Mouse (Mus musculus): ENCODE measurements around the gene Grik4. TPM values are rescaled to one million over a fixed set of nuclear protein-coding genes. Genes with fewer than 3 reads are reported as not detected.
A peak's percentile ranks its signal among the peaks of the same experiment; 100 is the strongest.

Grik4 gene
- total RNA-seq, 2 experiments from 2014 or later = 0.72 TPM; not detected in 1

GRCm38 (mm10) chr9:42908657-42909313 lies 35.5 kb downstream of the Grik4 start:
- ATAC-seq (replicated peaks; ENCODE audit: poor library complexity, severe bottlenecking) = no peak; the same call in 1 of the 2 replicates

DNA sequence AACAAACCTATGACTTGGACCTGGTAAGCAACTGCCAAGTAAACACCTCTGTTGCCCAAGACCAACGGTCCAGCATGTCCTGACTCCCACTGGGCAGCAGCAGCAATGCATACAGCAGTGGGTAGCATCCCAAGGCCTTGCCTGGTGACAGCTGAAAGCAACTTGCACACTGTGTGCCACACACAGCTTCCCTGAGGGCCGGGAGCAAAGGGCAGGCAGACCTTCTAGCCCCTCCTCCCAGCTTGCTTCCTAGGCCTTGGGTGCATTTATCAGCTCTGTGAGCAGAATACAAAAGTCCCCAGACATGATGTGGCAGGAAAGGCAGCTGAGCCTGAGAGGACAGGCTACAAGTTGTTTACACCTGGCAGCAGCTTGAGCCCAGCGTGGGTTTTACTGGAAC lies 37.3 kb downstream of the Grik4 start:
- ATAC-seq (replicated peaks; ENCODE audit: poor library complexity, severe bottlenecking) = no peak

GRCm38 (mm10) chr9:42898091-42898591 lies 46.2 kb downstream of the Grik4 start:
- no peak for ATAC-seq (replicated peaks; ENCODE audit: poor library complexity, severe bottlenecking)

DNA sequence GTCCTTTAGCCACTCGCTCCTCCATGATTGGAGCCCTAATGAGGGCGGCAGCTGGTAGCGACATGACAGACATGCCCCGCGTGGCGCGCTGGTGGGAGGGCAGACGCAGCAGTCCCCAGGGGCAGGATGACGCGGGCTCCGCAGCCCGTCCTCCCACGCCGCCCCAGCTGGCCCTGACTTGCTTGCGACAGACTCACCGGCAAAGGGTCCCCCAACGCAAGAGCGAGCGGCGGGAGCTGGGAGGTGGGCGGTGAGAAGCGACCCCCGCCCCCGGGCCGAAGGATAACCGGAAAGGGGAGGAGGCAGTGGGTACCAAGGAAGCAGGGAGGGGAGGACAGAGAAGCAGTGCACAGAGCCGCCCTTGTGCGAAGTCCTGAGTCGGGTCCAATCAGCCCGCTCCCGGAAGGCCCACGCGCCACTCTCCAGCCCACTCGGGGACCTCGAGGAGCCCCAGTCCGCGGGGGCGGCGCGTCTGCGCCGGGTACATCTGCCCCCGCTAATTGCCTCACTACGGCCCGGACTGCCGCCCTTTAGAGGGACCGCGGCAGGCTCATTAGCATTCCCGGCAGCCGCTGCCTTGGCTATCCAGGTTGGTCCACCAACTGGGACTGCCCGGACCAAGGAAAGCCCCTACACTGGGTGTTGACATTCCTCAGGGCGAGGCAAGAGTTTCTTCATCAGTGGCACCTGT lies 46.8 kb downstream of the Grik4 start:
- peak; percentile 77 for ATAC-seq (replicated peaks; ENCODE audit: poor library complexity, severe bottlenecking)

GRCm38 (mm10) chr9:42896421-42897210 lies 47.7 kb downstream of the Grik4 start:
- peak; percentile 29; the same call in 1 of the 2 replicates for ATAC-seq (replicated peaks; ENCODE audit: poor library complexity, severe bottlenecking)

- no peak for ATAC-seq (replicated peaks; ENCODE audit: poor library complexity, severe bottlenecking)
Measured at GRCm38 (mm10) chr9:42892765-42893164, 51.5 kb downstream of the Grik4 start.

DNA sequence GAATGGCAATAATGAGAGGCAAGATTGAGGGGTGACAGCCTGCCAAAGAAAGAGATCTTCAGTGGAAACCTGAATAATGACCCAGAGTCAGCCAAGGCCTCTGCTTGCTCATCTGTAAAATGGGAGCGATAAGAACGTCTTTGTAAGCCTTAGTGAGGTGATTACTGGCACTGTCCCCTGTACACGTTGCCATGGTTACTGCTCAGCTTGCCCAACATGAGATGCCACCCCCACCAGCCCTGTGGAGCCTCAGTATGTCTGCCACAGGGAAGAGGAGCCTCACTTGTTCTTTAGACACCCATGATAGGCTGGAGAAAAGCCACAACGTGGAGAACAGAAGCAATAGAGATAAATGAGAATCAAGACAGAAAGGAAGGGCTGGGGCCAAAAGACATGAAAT lies 56.4 kb downstream of the Grik4 start:
- no peak for ATAC-seq (replicated peaks; ENCODE audit: poor library complexity, severe bottlenecking)

- no peak for ATAC-seq (replicated peaks; ENCODE audit: poor library complexity, severe bottlenecking)
Measured at GRCm38 (mm10) chr9:42886112-42886766, 58.1 kb downstream of the Grik4 start.

DNA sequence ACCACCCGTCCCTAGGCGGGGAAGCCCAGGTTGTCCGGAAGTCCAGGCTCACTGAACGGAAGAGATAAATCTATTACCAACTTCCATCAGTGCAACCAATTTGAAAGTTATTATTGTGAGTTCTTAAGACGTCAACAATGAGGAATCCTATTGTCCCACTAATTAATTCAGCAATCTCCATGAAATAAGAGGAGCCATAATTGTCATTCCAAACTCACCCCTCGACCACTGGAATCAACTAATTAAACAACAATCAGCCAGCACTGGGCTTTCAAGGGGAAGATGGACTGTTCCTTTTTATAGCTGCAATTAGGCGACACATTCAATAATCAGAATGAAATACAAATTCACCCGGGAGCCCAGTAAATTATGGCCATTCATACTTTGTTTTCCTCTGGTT lies 58.7 kb downstream of the Grik4 start:
- ATAC-seq (replicated peaks; ENCODE audit: poor library complexity, severe bottlenecking) = no peak

- ATAC-seq (replicated peaks; ENCODE audit: poor library complexity, severe bottlenecking) = no peak
Measured at GRCm38 (mm10) chr9:42885123-42885522, 59.2 kb downstream of the Grik4 start.

DNA sequence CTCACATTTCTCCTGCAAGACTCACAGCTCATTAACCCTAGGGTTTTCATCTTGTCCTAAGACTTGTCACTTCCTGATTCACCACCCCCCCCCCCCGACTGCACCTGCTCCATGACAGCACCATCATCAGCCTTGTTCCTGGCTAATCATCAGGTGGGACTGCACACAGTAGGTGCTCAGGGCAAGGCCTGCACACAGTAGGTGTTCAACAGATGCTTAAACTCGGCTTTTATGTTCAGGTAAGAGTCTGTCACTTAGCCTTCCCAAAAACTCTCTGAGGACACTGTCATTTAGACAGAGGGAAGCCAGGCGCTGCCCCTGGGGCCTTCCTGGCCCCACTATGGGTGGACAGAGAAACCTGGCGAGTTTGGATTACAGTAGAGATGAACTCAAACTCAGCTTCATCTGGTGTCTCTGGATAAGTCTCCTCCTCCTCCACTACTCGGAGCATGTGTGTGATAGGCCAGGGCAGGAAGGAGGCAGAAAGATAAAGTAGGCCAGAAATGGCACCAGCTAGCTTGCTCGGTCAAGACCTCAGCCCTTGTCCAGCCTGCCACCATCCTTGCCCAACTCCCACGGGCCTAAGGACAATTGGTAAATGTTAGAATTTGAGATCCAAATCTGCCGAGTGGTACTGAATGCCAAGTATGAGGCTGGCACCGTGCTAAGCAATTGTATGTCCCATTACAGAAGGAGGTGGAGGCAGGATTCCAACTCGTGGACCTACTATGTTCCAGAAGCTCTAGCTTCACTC lies 61.1 kb downstream of the Grik4 start:
- ATAC-seq (replicated peaks; ENCODE audit: poor library complexity, severe bottlenecking) = no peak

DNA sequence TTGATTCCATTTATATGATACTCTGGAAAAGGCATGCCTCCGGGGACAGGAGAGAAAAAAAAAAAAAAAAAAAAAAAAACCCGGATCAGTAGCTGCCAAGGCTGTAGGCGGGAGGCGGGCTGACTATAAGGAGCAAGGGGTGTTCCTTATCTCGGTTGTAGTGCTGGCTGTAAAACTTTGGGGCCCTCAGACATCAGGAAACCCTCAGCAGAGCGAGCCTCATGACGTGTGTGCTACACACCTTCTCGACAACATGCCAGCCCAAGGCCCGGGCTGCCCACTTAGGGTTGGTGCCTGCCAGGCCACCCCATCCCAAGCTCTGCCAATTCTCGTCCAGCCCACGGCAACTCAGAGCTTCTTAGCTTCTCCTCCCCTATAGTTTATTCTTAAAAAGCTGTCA lies 62.0 kb downstream of the Grik4 start:
- no peak for ATAC-seq (replicated peaks; ENCODE audit: poor library complexity, severe bottlenecking)

GRCm38 (mm10) chr9:42881040-42881439 lies 63.3 kb downstream of the Grik4 start:
- peak; percentile 97 for ATAC-seq (replicated peaks; ENCODE audit: poor library complexity, severe bottlenecking)

GRCm38 (mm10) chr9:42878401-42878800 lies 65.9 kb downstream of the Grik4 start:
- ATAC-seq (replicated peaks; ENCODE audit: poor library complexity, severe bottlenecking) = no peak

- ATAC-seq (replicated peaks; ENCODE audit: poor library complexity, severe bottlenecking) = no peak
Measured at GRCm38 (mm10) chr9:42872885-42873284, 71.4 kb downstream of the Grik4 start.

GRCm38 (mm10) chr9:42871681-42872080 lies 72.6 kb downstream of the Grik4 start:
- peak; percentile 97 for ATAC-seq (replicated peaks; ENCODE audit: poor library complexity, severe bottlenecking)

DNA sequence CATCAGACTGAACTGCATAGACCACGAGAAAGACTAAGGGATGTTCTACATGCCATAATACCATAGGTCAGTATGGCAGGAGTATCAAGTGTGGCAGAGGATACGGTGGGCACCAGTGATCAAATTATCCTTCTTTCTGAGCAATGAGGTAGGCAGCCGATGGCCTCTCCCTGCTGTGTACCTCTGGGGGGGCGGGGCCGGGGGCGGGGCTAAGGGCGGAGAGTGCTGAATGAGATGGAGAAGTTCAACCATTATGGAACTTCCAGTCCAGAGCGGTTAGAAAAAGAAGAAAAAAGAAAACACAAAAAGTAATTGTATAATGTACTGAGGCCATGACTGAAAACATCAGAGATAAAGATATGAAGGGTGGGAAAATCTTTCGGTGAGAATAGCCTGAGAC lies 74.0 kb downstream of the Grik4 start:
- ATAC-seq (replicated peaks; ENCODE audit: poor library complexity, severe bottlenecking) = no peak

- no peak for ATAC-seq (replicated peaks; ENCODE audit: poor library complexity, severe bottlenecking)
Measured at GRCm38 (mm10) chr9:42868508-42868907, 75.8 kb downstream of the Grik4 start.

DNA sequence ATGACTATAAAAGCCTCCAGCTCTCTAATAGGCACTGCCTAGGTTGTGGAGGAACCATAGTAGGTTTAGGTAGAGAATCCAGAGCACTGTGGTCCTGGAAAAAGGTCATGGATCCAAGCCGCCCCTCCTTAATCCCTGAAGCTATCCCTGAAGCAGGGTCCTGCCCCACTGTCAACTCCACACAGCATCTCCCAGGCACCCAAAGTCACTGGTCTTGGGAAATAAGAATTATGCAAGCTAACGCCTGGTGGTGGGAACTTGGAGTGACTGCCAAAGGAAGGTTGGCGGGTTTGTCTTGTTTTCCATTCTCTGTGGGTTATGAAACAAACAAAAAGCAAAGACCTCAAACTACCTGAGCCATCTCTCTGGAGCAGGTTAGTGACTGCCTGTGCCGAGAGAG lies 77.6 kb downstream of the Grik4 start:
- ATAC-seq (replicated peaks; ENCODE audit: poor library complexity, severe bottlenecking) = peak; percentile 46
